Mouse (Mus musculus) layer of hippocampus, postnatal 36 days (tissue): ENCODE measurements around the gene Rpl13. TPM values are rescaled to one million over a fixed set of nuclear protein-coding genes. Genes with fewer than 3 reads are reported as not detected.
A peak's percentile ranks its signal among the peaks of the same experiment; 100 is the strongest.

Source experiments
- DNase-seq, 2 experiments: peaks; one replicate each; pipeline ENCODE4 v3.0.0; 2022
- total RNA-seq, 2 experiments: library from RNA; stranded (reverse); gene quantifications; 2 replicates each; pipeline ENCODE4 v1.2.3; 2021

The Rpl13 gene
- total RNA-seq, 2 experiments from 2014 or later, result 391 to 451 TPM

DNA sequence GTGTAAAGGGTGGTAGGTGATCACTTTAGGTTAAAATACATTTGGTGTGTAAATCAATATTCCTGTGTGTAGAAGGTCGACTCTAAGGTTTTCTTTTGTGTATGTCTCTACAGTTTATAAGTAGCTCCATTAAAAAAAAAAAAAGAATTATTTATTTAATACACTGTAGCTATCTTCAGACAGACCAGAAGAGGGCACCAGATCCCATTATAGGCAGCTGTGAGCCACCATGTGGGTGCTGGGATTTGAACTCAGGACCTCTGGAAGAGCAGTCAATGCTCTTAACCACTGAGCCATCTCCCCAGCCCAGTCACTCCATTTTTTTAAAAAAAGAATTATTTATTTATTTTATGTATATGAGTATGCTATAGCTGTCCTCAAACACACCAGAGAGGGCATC is 5.9 kb downstream of the Rpl13 start:
- no peak for DNase-seq

DNA sequence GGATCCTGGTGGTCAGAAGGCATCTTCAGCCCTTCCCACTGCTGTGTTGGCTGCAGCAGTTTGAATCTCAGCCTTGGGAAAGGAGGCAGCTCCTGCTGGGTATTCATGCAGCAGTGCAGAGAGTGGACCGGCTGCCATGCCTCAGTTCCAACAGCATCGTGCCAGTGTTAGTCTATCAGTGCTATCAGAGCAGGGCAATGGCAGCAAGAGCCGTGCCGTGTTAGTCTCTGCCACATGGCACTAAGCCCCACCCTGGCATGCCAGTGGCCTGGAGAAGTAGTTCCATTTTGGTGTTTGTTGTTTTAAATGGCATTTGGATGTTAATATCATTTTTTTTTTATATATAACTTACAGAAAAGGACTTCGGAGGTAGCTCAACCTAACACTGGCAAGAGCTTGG is 6.8 kb downstream of the Rpl13 start:
- DNase-seq, result no peak

- DNase-seq, result no peak
Observed at GRCm38 (mm10) chr8:123110649-123111048, 8.5 kb downstream of the Rpl13 start.

- no peak for DNase-seq
Observed at GRCm38 (mm10) chr8:123112892-123113291, 10.7 kb downstream of the Rpl13 start.

GRCm38 (mm10) chr8:123113908-123114469 is 11.8 kb downstream of the Rpl13 start:
- DNase-seq, result no peak

GRCm38 (mm10) chr8:123114644-123115043 is 12.5 kb downstream of the Rpl13 start:
- no peak for DNase-seq

GRCm38 (mm10) chr8:123117127-123117731 is 15.1 kb downstream of the Rpl13 start, which contains the start of gene Cpne7:
Gene Cpne7, plus strand, starts transcription at chr8:123117374.
- peak in 1 of 2 experiments; percentile 37 for DNase-seq

GRCm38 (mm10) chr8:123117744-123118143 is 15.6 kb downstream of the Rpl13 start:
- no peak for DNase-seq

DNA sequence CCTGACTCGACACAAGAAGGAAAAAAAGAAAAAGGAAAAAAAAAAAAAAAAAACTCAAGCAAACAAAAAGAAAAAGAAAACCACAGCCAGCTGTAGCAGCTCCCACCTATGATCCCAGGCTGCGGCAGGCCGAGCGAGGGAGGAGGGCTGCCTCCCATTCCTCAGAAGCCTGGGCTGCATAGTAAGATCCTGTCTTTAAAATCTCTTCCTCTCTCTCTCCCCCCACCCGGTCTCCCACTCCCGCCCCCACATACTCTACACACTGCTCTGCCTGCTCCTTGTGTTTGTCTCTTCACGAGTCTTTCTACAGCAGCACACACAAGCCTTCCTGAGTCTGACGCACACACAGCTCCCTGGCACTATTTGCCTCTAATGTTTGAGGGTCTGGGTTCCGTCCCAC is 19.9 kb downstream of the Rpl13 start:
- DNase-seq, result no peak

DNA sequence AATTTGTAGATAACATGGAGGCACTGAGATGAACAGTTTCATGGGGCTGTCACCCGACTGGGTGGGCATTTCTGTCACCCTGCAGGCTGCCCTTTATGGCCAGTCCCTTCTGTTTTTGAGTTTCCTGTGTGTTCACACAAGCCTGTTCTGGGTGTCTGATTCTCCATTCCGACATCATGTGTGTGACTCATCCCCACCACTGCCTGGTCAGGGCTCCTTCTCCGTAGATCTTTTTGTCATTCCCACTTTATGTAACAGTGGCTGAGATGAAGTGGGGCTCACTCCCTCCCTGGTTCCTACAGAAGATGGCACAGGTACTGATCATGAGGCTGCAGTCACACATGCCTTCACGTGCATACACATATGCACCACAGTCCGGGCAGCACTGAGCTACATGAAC is 20.5 kb downstream of the Rpl13 start:
- DNase-seq, result no peak

- no peak for DNase-seq
Observed at GRCm38 (mm10) chr8:123126193-123126816, 24.2 kb downstream of the Rpl13 start.

GRCm38 (mm10) chr8:123131041-123131440 is 28.9 kb downstream of the Rpl13 start:
- no peak for DNase-seq

GRCm38 (mm10) chr8:123132953-123133352 is 30.8 kb downstream of the Rpl13 start:
- no peak for DNase-seq

DNA sequence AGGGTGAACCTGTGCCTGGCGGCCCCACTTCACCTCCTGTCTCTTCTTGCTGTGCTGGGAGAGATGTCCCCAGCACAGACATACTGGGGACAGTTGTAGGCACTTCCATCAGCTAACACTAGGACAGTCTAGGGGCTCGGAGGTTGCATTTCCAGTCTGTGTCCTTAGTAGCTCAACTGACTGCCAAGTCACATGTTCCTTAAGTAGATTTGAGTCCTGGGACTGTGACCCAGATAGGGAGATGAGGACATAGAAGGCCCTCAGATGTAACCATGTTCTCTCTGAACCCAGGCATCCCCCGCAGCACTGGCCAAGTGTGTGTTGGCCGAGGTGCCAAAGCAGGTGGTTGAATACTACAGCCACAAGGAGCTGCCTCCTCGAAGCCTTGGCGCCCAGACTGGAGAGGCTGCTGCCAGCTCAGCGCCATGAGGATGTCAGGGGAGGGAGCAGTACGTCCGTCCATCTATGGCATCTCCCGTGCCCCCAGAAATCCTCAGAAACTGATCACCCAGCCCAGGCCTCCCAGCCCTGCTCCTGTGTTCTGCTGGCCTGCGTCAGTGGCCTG is 32.1 kb downstream of the Rpl13 start:
- no peak for DNase-seq

- peak in 1 of 2 experiments; percentile 45 for DNase-seq
Observed at GRCm38 (mm10) chr8:123135406-123135805, 33.3 kb downstream of the Rpl13 start.

- no peak for DNase-seq
Observed at GRCm38 (mm10) chr8:123135806-123136205, 33.7 kb downstream of the Rpl13 start.

DNA sequence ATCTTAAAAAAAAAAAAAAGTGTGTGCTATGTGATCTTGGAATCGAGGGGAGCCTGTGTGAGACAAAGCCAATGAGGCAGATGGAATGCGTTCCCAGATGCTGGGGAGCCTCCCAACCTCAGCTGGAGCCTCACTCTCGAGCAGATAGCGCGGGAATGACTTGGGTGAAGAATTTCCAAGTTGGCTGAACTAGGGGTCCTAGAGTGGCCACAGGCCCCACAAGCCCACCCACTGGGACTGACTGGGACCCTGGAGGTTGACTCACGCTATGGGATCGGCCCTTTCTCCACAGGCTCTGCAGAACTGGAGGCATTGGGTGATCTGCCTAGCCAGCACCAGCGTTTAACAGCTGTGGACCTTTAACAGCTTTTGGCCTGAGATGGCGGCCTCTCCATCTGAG is 34.1 kb downstream of the Rpl13 start:
- no peak for DNase-seq

- peak; percentile 62 to 71 for DNase-seq
Observed at GRCm38 (mm10) chr8:123137645-123138077, 35.5 kb downstream of the Rpl13 start.

DNA sequence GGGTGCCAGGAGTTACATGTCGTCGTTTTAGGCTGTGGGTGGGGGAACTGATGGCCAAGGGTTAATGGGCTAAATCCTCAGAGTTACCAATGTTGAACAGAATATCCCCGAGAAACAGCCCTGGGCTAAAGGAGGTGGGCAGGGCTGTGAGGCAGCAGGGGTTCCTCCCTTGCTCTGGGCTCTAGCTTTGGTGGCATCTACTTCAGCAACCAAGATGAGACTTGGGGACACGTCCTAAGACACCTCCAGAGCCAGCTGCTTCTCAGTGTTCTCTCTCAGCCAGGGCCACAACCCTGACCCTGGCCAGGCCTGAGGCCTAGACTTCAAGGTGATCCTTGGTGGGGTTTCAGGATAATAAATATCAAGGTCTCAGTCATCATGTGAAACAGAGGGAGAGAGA is 36.6 kb downstream of the Rpl13 start:
- no peak for DNase-seq

DNA sequence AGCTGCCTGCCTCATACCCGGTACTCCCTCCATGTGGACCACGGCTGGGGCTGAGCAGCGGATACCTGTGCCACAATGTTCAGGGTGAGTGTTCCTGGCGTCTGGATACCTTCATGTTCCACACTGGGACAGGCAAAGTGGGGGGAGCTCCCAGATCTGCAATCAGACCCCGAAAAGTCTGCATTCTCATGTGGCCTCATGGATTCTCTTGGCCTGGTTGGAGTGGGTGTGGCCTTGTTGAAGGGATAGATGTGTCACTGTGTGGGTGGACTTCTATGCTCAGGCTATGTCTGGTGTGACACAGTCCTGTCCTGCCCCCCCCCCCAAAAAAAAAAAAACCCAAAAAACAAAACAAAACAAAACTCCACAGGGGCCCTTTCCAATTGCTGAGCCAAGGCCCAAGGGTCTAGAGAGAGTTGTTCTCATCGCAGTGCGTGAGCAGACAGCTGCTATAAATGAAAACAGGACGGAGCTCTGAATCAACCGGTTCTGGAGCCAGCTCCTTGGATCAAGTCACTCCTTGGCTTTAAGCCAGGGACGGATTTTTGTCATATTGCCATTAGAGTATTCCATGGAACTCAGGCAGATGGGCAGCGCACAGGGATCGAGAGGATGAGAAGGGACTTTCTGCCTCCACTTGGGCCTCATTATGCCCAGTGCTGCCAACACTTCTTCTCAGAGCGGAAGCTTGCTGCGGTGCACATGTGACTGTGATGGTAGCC is 39.8 kb downstream of the Rpl13 start:
- DNase-seq, result peak in 1 of 2 experiments; percentile 49

DNA sequence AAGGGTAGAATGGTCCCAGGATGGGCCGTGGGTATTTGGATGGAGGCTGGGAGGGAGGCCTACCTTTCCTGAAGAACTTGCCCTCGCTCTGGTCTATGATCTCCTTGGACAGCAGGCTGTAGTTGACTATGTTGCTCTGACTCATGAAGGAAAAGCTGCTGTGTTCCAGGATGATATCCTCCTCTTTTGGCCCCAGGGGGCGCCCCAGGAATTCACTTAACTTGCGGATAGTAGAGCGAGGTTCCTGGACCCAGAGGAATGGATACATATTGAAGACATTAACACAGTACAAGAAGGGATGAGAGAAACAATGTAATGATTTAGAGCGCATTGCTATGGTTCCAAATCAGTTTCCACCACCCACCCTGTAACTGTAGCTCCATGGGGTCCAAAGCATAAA is 43.1 kb downstream of the Rpl13 start:
- no peak for DNase-seq

- DNase-seq, result peak; percentile 61 to 62
Observed at GRCm38 (mm10) chr8:123146390-123146789, 44.2 kb downstream of the Rpl13 start.

GRCm38 (mm10) chr8:123150737-123151171 is 48.6 kb downstream of the Rpl13 start:
- peak; percentile 41 to 60 for DNase-seq
